Comparison of ENCODE assay signal across 7 mouse cellular contexts in genomic region chr17:28351353-28351890, GRCm38 (mm10). TPM values are rescaled to one million over a fixed set of nuclear protein-coding genes. Genes with fewer than 3 reads are reported as not detected.
DNase-seq lines count a peak whose midpoint lies in the region; ATAC-seq and TF ChIP-seq lines count a peak whose summit lies in the region.

No protein-coding gene starts in this region.

- H3K27ac ChIP-seq in liver, embryonic 11.5 days (ENCODE audit: low read depth, low read length), result peak overlapping the region; percentile 95
- H3K27ac ChIP-seq in stomach, postnatal 0 days (replicated peaks), result peak overlapping the region; percentile 99

- H3K27me3 ChIP-seq in liver, embryonic 11.5 days (replicated peaks; ENCODE audit: control insufficient read depth, insufficient read depth, low read length), result peaks cover 18% of the 10 kb centered on the region
- H3K27me3 ChIP-seq in stomach, postnatal 0 days (ENCODE audit: control insufficient read depth, insufficient read depth, low read length), result no peaks in the 10 kb centered on the region

- peak overlapping the region; percentile 81 for H3K4me3 ChIP-seq in liver, embryonic 11.5 days (ENCODE audit: low read depth, low read length)
- peak overlapping the region; percentile 88 for H3K4me3 ChIP-seq in stomach, postnatal 0 days (ENCODE audit: low read depth, low read length)

- peak; percentile 0; the same call in 1 of the 2 replicates for ATAC-seq in liver, embryonic 11.5 days (replicated peaks; ENCODE audit: low FRiP score)
- ATAC-seq in stomach, postnatal 0 days (ENCODE audit: low FRiP score, low TSS enrichment), result no peak
- ATAC-seq in inflammation-experienced regulatory T-cells, adult 6 months, result no peak

- H3K9ac ChIP-seq in liver, embryonic 11.5 days (ENCODE audit: low read depth, low read length), result peak overlapping the region; percentile 74
- H3K9ac ChIP-seq in stomach, postnatal 0 days (ENCODE audit: low read length), result peak overlapping the region; percentile 86

- no peaks in the 10 kb centered on the region for H3K36me3 ChIP-seq in liver, embryonic 11.5 days (ENCODE audit: control insufficient read depth, insufficient read depth, low read length)
- H3K36me3 ChIP-seq in stomach, postnatal 0 days (ENCODE audit: control insufficient read depth, insufficient read depth, low read length), result no peaks in the 10 kb centered on the region

- no peak for TF ChIP-seq CTCF in stomach, postnatal 0 days (IDR thresholded peaks at IDR 0.05; ENCODE audit: low read depth)

- H3K9me3 ChIP-seq in liver, embryonic 11.5 days (ENCODE audit: control insufficient read depth, low read length), result no peaks in the 10 kb centered on the region
- H3K9me3 ChIP-seq in stomach, postnatal 0 days (ENCODE audit: control insufficient read depth, low read length), result no peaks in the 10 kb centered on the region

- peak overlapping the region; percentile 95 for H3K4me2 ChIP-seq in liver, embryonic 11.5 days
- peak overlapping the region; percentile 87 for H3K4me2 ChIP-seq in stomach, postnatal 0 days (replicated peaks; ENCODE audit: low read depth)

- TF ChIP-seq EP300 in stomach, postnatal 0 days (optimal IDR thresholded peaks at IDR 0.05), result no peak

- WGBS in liver, embryonic 11.5 days, result 1% methylated on average over 29 of the region's 29 CpGs
- 1% methylated on average over 23 of the region's 29 CpGs for WGBS in stomach, postnatal 0 days

- peaks cover 44% of the 10 kb centered on the region for H3K4me1 ChIP-seq in liver, embryonic 11.5 days (replicated peaks; ENCODE audit: control insufficient read depth, insufficient read depth, low read length)
- H3K4me1 ChIP-seq in stomach, postnatal 0 days (replicated peaks; ENCODE audit: control insufficient read depth, insufficient read depth), result peaks cover 4% of the 10 kb centered on the region; the same call in 1 of the 2 replicates

- peak; percentile 33 to 37 for DNase-seq in spleen, postnatal 10 days (ENCODE audit: low spot score in 2 of 2)
- DNase-seq in spleen, postnatal 36 days (ENCODE audit: low spot score in 2 of 2), result no peak
- DNase-seq in forelimb bud, embryonic 11.5 days (ENCODE audit: low read depth, low spot score), result peak; percentile 40
- no peak for DNase-seq in liver, embryonic 11.5 days (ENCODE audit: low spot score)
- no peak for DNase-seq in stomach, postnatal 0 days (ENCODE audit: low spot score)
- DNase-seq in left cerebral cortex, adult 9 months (ENCODE audit: low spot score in 2 of 2), result no peak

RNA-seq across cellular contexts. Expression of gene Tead3, which starts 0.8 kb away (rescaled TPM):
- 4.3 and 4.6 TPM in 2 replicates for polyA plus RNA-seq in liver, embryonic 11.5 days (2014; fragmentation: Nextera tagmentation; extraction: Ambion mirVana)
- polyA plus RNA-seq in stomach, postnatal 0 days (2015; fragmentation: Nextera tagmentation; extraction: Ambion mirVana), result 8.7 and 9.2 TPM in 2 replicates
- not detected for polyA plus RNA-seq in inflammation-experienced regulatory T-cells, adult 6 months (2017; shearing (Covaris generic))

RNA-seq across cellular contexts. Expression of gene Tulp1, which starts 13.6 kb away (rescaled TPM):
- 2.8 and 3.3 TPM in 2 replicates for polyA plus RNA-seq in liver, embryonic 11.5 days (2014; fragmentation: Nextera tagmentation; extraction: Ambion mirVana)
- 3.3 and 3.5 TPM in 2 replicates for polyA plus RNA-seq in stomach, postnatal 0 days (2015; fragmentation: Nextera tagmentation; extraction: Ambion mirVana)
- under 1 TPM in 2 of 3 experiments, not detected in 1; 0.24 to 0.39 TPM for polyA plus RNA-seq in inflammation-experienced regulatory T-cells, adult 6 months (2017; shearing (Covaris generic))

RNA-seq across cellular contexts. Expression of gene Rpl10a, which starts 23.2 kb away (rescaled TPM):
- 683 and 733 TPM in 2 replicates for polyA plus RNA-seq in liver, embryonic 11.5 days (2014; fragmentation: Nextera tagmentation; extraction: Ambion mirVana)
- 491 and 514 TPM in 2 replicates for polyA plus RNA-seq in stomach, postnatal 0 days (2015; fragmentation: Nextera tagmentation; extraction: Ambion mirVana)
- 100 to 1,000 TPM; 514 to 941 (median 691) TPM for polyA plus RNA-seq in inflammation-experienced regulatory T-cells, adult 6 months (2017; shearing (Covaris generic))

RNA-seq across cellular contexts. Expression of gene Fance, which starts 38.1 kb away (rescaled TPM):
- polyA plus RNA-seq in liver, embryonic 11.5 days (2014; fragmentation: Nextera tagmentation; extraction: Ambion mirVana), result 30.2 and 31.1 TPM in 2 replicates
- polyA plus RNA-seq in stomach, postnatal 0 days (2015; fragmentation: Nextera tagmentation; extraction: Ambion mirVana), result 19.2 and 20.4 TPM in 2 replicates
- polyA plus RNA-seq in inflammation-experienced regulatory T-cells, adult 6 months (2017; shearing (Covaris generic)), result 1 to 10 TPM; 3.2 to 8.3 (median 6.6) TPM

Comparison
In these comparisons a context has a peak if more than half of its experiments do, and no peak if none do; other contexts are left out.
1. DNase-seq: peak in spleen, postnatal 10 days (2 of 2) and forelimb bud, embryonic 11.5 days (single experiment); none in spleen, postnatal 36 days (0 of 2), liver, embryonic 11.5 days (single experiment), stomach, postnatal 0 days (single experiment) and left cerebral cortex, adult 9 months (0 of 2).